Mouse (Mus musculus) megakaryocyte, adult 5-6 weeks (primary cell): ENCODE data around the gene Tdpoz3. TPM values are rescaled to one million over a fixed set of nuclear protein-coding genes. Genes with fewer than 3 reads are reported as not detected.
"Not testable (repeated sequence)": the region's sequence is repeated elsewhere in the genome, so short reads cannot be mapped to it uniquely, and the experiment has no call there.

ENCODE experiments used
- ATAC-seq: 2 replicates; pipeline ENCODE4 v1.8.0; 2016; ENCODE audit warnings: mild to moderate bottlenecking, inconsistent platforms; ENCODE audit not compliant: poor library complexity, severe bottlenecking
- total RNA-seq, 2 experiments: library from RNA; stranded (forward) in 1 of 2; stranded (reverse) in 1 of 2; fragments of 153-499, 151-499 nt in 1 of 2; fragments of 221-1000, 200-1000 nt in 1 of 2; gene quantifications; 2 replicates each; pipeline versions ENCODE4 v1.2.3 to v1.2.4; 2015 to 2017

Tdpoz3 gene
- total RNA-seq (2015) (not detected in 2 replicates), total RNA-seq (2017) (not detected in 2 replicates)

- ATAC-seq = not testable (repeated sequence)
Observed at GRCm38 (mm10) chr3:93825720-93826119, at the start of gene Tdpoz3. Tdpoz3 (plus strand) TSS chr3:93826020.

- ATAC-seq = not testable (repeated sequence)
Observed at GRCm38 (mm10) chr3:93796098-93796497, 29.7 kb upstream of the Tdpoz3 start, which contains the start of gene Tdpoz4. Tdpoz4 (plus strand) TSS chr3:93796398.

- not testable (repeated sequence) for ATAC-seq
Observed at GRCm38 (mm10) chr3:93813341-93813740, 12.5 kb upstream of the Tdpoz3 start.

GRCm38 (mm10) chr3:93858957-93859356, 33.1 kb downstream of the Tdpoz3 start:
- not testable (repeated sequence) for ATAC-seq

- ATAC-seq = not testable (repeated sequence)
Observed at GRCm38 (mm10) chr3:93870635-93871034, 44.8 kb downstream of the Tdpoz3 start.

Other genes with a start within 250 kb of the Tdpoz3 start
- gene Tdpoz2, start 173.3 kb upstream of the Tdpoz3 start, total RNA-seq (2015) = not detected in 2 replicates
- gene Tdpoz2, start 173.3 kb upstream of the Tdpoz3 start, total RNA-seq (2017) = not detected in 2 replicates
- not detected in 2 replicates for gene Tdpoz1, start 149.7 kb upstream of the Tdpoz3 start, total RNA-seq (2015)
- gene Tdpoz1, start 149.7 kb upstream of the Tdpoz3 start, total RNA-seq (2017) = not detected in 2 replicates
- gene Gm37596, start 132.9 kb upstream of the Tdpoz3 start, total RNA-seq (2015) = not detected in 2 replicates
- not detected in 2 replicates for gene Gm37596, start 132.9 kb upstream of the Tdpoz3 start, total RNA-seq (2017)
- not detected in 2 replicates for gene Gm5773, start 53.0 kb upstream of the Tdpoz3 start, total RNA-seq (2015)
- gene Gm5773, start 53.0 kb upstream of the Tdpoz3 start, total RNA-seq (2017) = not detected in 2 replicates
- gene Tdpoz4, start 29.6 kb upstream of the Tdpoz3 start, total RNA-seq (2015) = not detected in 2 replicates
- gene Tdpoz4, start 29.6 kb upstream of the Tdpoz3 start, total RNA-seq (2017) = not detected in 2 replicates
- not detected in 2 replicates for gene Gm9117, start 117.5 kb downstream of the Tdpoz3 start, total RNA-seq (2015)
- not detected in 2 replicates for gene Gm9117, start 117.5 kb downstream of the Tdpoz3 start, total RNA-seq (2017)
- gene Tdpoz5, start 135.3 kb downstream of the Tdpoz3 start, total RNA-seq (2015) = not detected in 2 replicates
- gene Tdpoz5, start 135.3 kb downstream of the Tdpoz3 start, total RNA-seq (2017) = not detected in 2 replicates
- gene Gm9125, start 228.9 kb downstream of the Tdpoz3 start, total RNA-seq (2015) = not detected in 2 replicates
- gene Gm9125, start 228.9 kb downstream of the Tdpoz3 start, total RNA-seq (2017) = not detected in 2 replicates
- gene Gm10697, start 246.6 kb downstream of the Tdpoz3 start, total RNA-seq (2015) = not detected in 2 replicates
- gene Gm10697, start 246.6 kb downstream of the Tdpoz3 start, total RNA-seq (2017) = not detected in 2 replicates